Mouse (Mus musculus): ENCODE data around the gene Bcam. TPM values are rescaled to one million over a fixed set of nuclear protein-coding genes. Genes with fewer than 3 reads are reported as not detected.
A peak's percentile ranks its signal among the peaks of the same experiment; 100 is the strongest.

The Bcam gene
- polyA plus RNA-seq, 2 experiments: 4.9 to 6.3 TPM

- WGBS (ENCODE audit: insufficient replicate concordance): 73% methylated on average over 8 of the region's 8 CpGs
- Histone ChIP-seq H3K9ac (replicated peaks) (no peak overlapping the region), H3K4me1 (replicated peaks; ENCODE audit: control insufficient read depth in 2 of 2, insufficient read depth in 2 of 2, low read length in 1 of 2) (no peaks in the 10 kb centered on the region), H3K36me3 (replicated peaks; ENCODE audit: control insufficient read depth, insufficient read depth, low read depth) (no peaks in the 10 kb centered on the region), H3K4me2 (ENCODE audit: low read depth) (no peak overlapping the region), H3K4me3 (ENCODE audit: insufficient read depth in 1 of 2, low read depth in 2 of 2, low read length in 2 of 2) (no peak overlapping the region), H3K9me3 (ENCODE audit: control insufficient read depth, low read length) (no peaks in the 10 kb centered on the region), H3K27ac (no peak overlapping the region), H3K27me3 (ENCODE audit: control insufficient read depth, insufficient read depth, low read length) (no peaks in the 10 kb centered on the region)
- TF ChIP-seq CTCF (IDR thresholded peaks at IDR 0.05; ENCODE audit: low read depth) (no peak), EP300 (IDR thresholded peaks at IDR 0.05; ENCODE audit: low read depth) (no peak)
- no peak for ATAC-seq (ENCODE audit: insufficient read depth)
- no peak for DNase-seq (ENCODE audit: low read depth in 3 of 3, low spot score in 3 of 3)
These were observed 35.6 kb upstream of the Bcam start for GRCm38 (mm10) chr7:19806356-19806969.

- 16% methylated on average over 7 of the region's 7 CpGs for WGBS (ENCODE audit: insufficient replicate concordance)
- Histone ChIP-seq H3K4me1 (replicated peaks; ENCODE audit: control insufficient read depth in 2 of 2, insufficient read depth in 2 of 2, low read length in 1 of 2) (no peaks in the 10 kb centered on the region), H3K9ac (replicated peaks) (no peak overlapping the region), H3K27me3 (ENCODE audit: control insufficient read depth, insufficient read depth, low read length) (no peaks in the 10 kb centered on the region), H3K27ac (no peak overlapping the region), H3K9me3 (ENCODE audit: control insufficient read depth, low read length) (no peaks in the 10 kb centered on the region), H3K4me2 (ENCODE audit: low read depth) (no peak overlapping the region), H3K36me3 (replicated peaks; ENCODE audit: control insufficient read depth, insufficient read depth, low read depth) (no peaks in the 10 kb centered on the region), H3K4me3 (ENCODE audit: insufficient read depth in 1 of 2, low read depth in 2 of 2, low read length in 2 of 2) (no peak overlapping the region)
- TF ChIP-seq EP300 (IDR thresholded peaks at IDR 0.05; ENCODE audit: low read depth) (no peak), CTCF (IDR thresholded peaks at IDR 0.05; ENCODE audit: low read depth) (peak; percentile 88)
- ATAC-seq (ENCODE audit: insufficient read depth) (no peak), DNase-seq (ENCODE audit: low read depth in 3 of 3, low spot score in 3 of 3) (no peak)
These were observed 32.2 kb upstream of the Bcam start for GRCm38 (mm10) chr7:19802995-19803394.

GRCm38 (mm10) chr7:19800764-19801163, 29.9 kb upstream of the Bcam start:
- H3K27me3 ChIP-seq (ENCODE audit: control insufficient read depth, insufficient read depth, low read length): peaks cover 12% of the 10 kb centered on the region
- H3K4me2 ChIP-seq (ENCODE audit: low read depth): no peak overlapping the region
- WGBS (ENCODE audit: insufficient replicate concordance): 15% methylated on average over 2 of the region's 2 CpGs
- TF ChIP-seq EP300 (IDR thresholded peaks at IDR 0.05; ENCODE audit: low read depth) (no peak), CTCF (IDR thresholded peaks at IDR 0.05; ENCODE audit: low read depth) (peak; percentile 77)
- no peak for DNase-seq (ENCODE audit: low read depth in 3 of 3, low spot score in 3 of 3)
- no peak overlapping the region for H3K27ac ChIP-seq
- no peaks in the 10 kb centered on the region for H3K36me3 ChIP-seq (replicated peaks; ENCODE audit: control insufficient read depth, insufficient read depth, low read depth)
- no peak overlapping the region for H3K9ac ChIP-seq (replicated peaks)
- no peaks in the 10 kb centered on the region for H3K4me1 ChIP-seq (replicated peaks; ENCODE audit: control insufficient read depth in 2 of 2, insufficient read depth in 2 of 2, low read length in 1 of 2)
- H3K9me3 ChIP-seq (ENCODE audit: control insufficient read depth, low read length): no peaks in the 10 kb centered on the region
- ATAC-seq (ENCODE audit: insufficient read depth): no peak
- H3K4me3 ChIP-seq (ENCODE audit: insufficient read depth in 1 of 2, low read depth in 2 of 2, low read length in 2 of 2): no peak overlapping the region

- peak within 1 kb of the TSS in 1 of 2 experiments; percentile 21; a peak in 2 of 4 replicates for H3K4me3 ChIP-seq (ENCODE audit: insufficient read depth in 1 of 2, low read depth in 2 of 2, low read length in 2 of 2)
- no peaks in the 10 kb centered on the region for H3K9me3 ChIP-seq (ENCODE audit: control insufficient read depth, low read length)
- H3K4me1 ChIP-seq (replicated peaks; ENCODE audit: control insufficient read depth in 2 of 2, insufficient read depth in 2 of 2, low read length in 1 of 2): no peaks in the 10 kb centered on the region
- 2% methylated on average over 31 of the region's 32 CpGs for WGBS (ENCODE audit: insufficient replicate concordance)
- peak within 1 kb of the TSS; percentile 48 for H3K4me2 ChIP-seq (ENCODE audit: low read depth)
- ATAC-seq (ENCODE audit: insufficient read depth) (peak; percentile 67), DNase-seq (ENCODE audit: low read depth in 3 of 3, low spot score in 3 of 3) (no peak)
- no peak for TF ChIP-seq EP300 (IDR thresholded peaks at IDR 0.05; ENCODE audit: low read depth)
- TF ChIP-seq CTCF (IDR thresholded peaks at IDR 0.05; ENCODE audit: low read depth): peak; percentile 93
- peaks cover 12% of the 10 kb centered on the region for H3K27me3 ChIP-seq (ENCODE audit: control insufficient read depth, insufficient read depth, low read length)
- no peak within 1 kb of the TSS for H3K9ac ChIP-seq (replicated peaks)
- no peak within 1 kb of the TSS for H3K27ac ChIP-seq
- no peaks in the 10 kb centered on the region for H3K36me3 ChIP-seq (replicated peaks; ENCODE audit: control insufficient read depth, insufficient read depth, low read depth)
These were observed 26.1 kb upstream of the Bcam start, which contains the start of gene Cblc for GRCm38 (mm10) chr7:19796697-19797588. Cblc (minus strand) TSS chr7:19796809.

GRCm38 (mm10) chr7:19796254-19796653, 25.4 kb upstream of the Bcam start:
- no peak for TF ChIP-seq CTCF (IDR thresholded peaks at IDR 0.05; ENCODE audit: low read depth)
- no peak for TF ChIP-seq EP300 (IDR thresholded peaks at IDR 0.05; ENCODE audit: low read depth)
- H3K27ac ChIP-seq: no peak overlapping the region
- ATAC-seq (ENCODE audit: insufficient read depth) (no peak), DNase-seq (ENCODE audit: low read depth in 3 of 3, low spot score in 3 of 3) (no peak)
- H3K9ac ChIP-seq (replicated peaks): no peak overlapping the region
- H3K4me3 ChIP-seq (ENCODE audit: insufficient read depth in 1 of 2, low read depth in 2 of 2, low read length in 2 of 2): peak overlapping the region in 1 of 2 experiments; percentile 21; a peak in 1 of 4 replicates
- 10% methylated on average over 18 of the region's 18 CpGs for WGBS (ENCODE audit: insufficient replicate concordance)
- no peaks in the 10 kb centered on the region for H3K36me3 ChIP-seq (replicated peaks; ENCODE audit: control insufficient read depth, insufficient read depth, low read depth)
- no peaks in the 10 kb centered on the region for H3K9me3 ChIP-seq (ENCODE audit: control insufficient read depth, low read length)
- H3K4me1 ChIP-seq (replicated peaks; ENCODE audit: control insufficient read depth in 2 of 2, insufficient read depth in 2 of 2, low read length in 1 of 2): no peaks in the 10 kb centered on the region
- peak overlapping the region; percentile 48 for H3K4me2 ChIP-seq (ENCODE audit: low read depth)
- peaks cover 12% of the 10 kb centered on the region for H3K27me3 ChIP-seq (ENCODE audit: control insufficient read depth, insufficient read depth, low read length)
